Mouse (Mus musculus) kidney, adult 2 months (tissue): ENCODE measurements around the gene Tab1. TPM values are rescaled to one million over a fixed set of nuclear protein-coding genes. Genes with fewer than 3 reads are reported as not detected.

Experiments used
- DNase-seq: peaks from one replicate; pipeline ENCODE4 v3.0.0; 2021
- H3K27ac ChIP-seq: fragments of 200-500 bp; 2 replicates; pipeline ENCODE4 v1.5.1; 2012; ENCODE audit warnings: low read depth, low read length, control low read depth, inconsistent platforms; ENCODE audit not compliant: insufficient read depth
- H3K27me3 ChIP-seq: fragments of 200-500 bp; replicated peaks from 2 replicates; pipeline ENCODE4 v1.6.1; 2012; ENCODE audit warnings: mild to moderate bottlenecking, moderate library complexity, low read length, inconsistent platforms; ENCODE audit not compliant: control insufficient read depth, insufficient read depth
- H3K36me3 ChIP-seq: fragments of 200-500 bp; 2 replicates; pipeline ENCODE4 v1.6.1; 2012; ENCODE audit warnings: mild to moderate bottlenecking, moderate library complexity, low read length, inconsistent platforms; ENCODE audit not compliant: control insufficient read depth, insufficient read depth
- H3K4me1 ChIP-seq: fragments of 200-500 bp; 2 replicates; pipeline ENCODE4 v1.6.1; 2011; ENCODE audit warnings: low read length; ENCODE audit not compliant: control insufficient read depth, insufficient read depth
- H3K4me3 ChIP-seq: fragments of 200-500 bp; 2 replicates; pipeline ENCODE4 v1.5.1; 2011; ENCODE audit warnings: mild to moderate bottlenecking, low read depth, low read length, control low read depth; ENCODE audit not compliant: insufficient read depth
- CTCF ChIP-seq: fragments of 200-500 bp; conservative IDR thresholded peaks from 2 replicates; pipeline ENCODE4 v1.5.1; 2011; ENCODE audit warnings: low read depth, mild to moderate bottlenecking, control low read depth, low read length, moderate library complexity, mixed read lengths; ENCODE audit not compliant: insufficient read depth, insufficient read length
- POLR2A ChIP-seq: fragments of 200-500 bp; IDR thresholded peaks from one replicate; pipeline ENCODE4 v1.6.1; 2011; ENCODE audit warnings: low read depth, low read length, control low read depth
- WGBS: fragments of 180-500 bp; shearing (Covaris S2); methylation state at CpG from one replicate; pipeline ENCODE4 v1.1.7; 2018; 5-methylcytosine and 5-hydroxymethylcytosine counted together
- polyA plus RNA-seq: library from polyadenylated mRNA; depleted of rRNA; stranded (reverse); fragments of >200 nt; gene quantifications from 2 replicates; pipeline ENCODE4 v1.2.3, GENCODE M21; 2012; rRNA removed

The Tab1 gene
- 26.7 and 28.5 TPM in 2 replicates for polyA plus RNA-seq

DNA sequence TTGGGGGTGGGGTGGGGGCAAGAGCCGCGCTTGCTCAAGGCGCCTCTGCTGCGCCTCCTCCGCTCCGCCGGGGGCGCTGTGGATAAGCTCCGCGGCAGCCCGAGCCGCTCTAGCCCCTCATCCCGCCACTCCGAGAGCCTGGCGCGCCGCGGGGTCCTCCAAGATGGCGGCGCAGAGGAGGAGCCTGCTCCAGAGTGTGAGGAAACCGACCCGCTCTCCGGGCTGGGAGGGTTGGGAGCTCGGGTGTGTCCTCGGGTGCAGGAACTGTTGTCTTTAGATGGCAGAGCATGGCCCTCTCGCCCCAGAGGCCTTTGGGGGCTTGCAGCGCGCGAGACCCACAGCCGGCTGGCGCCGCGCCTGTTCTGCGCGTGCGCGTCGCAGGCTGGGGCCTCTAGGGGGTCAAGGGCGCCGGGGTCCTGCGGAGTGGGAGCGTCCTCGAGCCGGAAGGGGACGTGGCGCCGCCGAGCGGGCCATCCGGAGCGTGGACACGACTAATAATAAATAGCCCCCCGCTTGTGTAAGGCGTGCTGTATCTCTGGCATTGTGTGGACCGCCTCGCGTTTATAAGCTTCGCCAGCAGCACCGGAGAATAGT is at the start of gene Tab1:
TSS of gene Tab1 (plus strand) at position 135 of the 594 bp plus-strand sequence.
- Histone ChIP-seq H3K4me3 (peak within 1 kb of the TSS; percentile 64), H3K27me3 (no peaks in the 10 kb centered on the region), H3K27ac (peak within 1 kb of the TSS; percentile 95), H3K36me3 (no peaks in the 10 kb centered on the region), H3K4me1 (peaks cover 6% of the 10 kb centered on the region; the same call in 1 of the 2 replicates)
- WGBS, result 1% methylated on average over 58 of the region's 59 CpGs
- DNase-seq, result peak; percentile 94
- TF ChIP-seq CTCF (peak; percentile 60), POLR2A (peak; percentile 47)

DNA sequence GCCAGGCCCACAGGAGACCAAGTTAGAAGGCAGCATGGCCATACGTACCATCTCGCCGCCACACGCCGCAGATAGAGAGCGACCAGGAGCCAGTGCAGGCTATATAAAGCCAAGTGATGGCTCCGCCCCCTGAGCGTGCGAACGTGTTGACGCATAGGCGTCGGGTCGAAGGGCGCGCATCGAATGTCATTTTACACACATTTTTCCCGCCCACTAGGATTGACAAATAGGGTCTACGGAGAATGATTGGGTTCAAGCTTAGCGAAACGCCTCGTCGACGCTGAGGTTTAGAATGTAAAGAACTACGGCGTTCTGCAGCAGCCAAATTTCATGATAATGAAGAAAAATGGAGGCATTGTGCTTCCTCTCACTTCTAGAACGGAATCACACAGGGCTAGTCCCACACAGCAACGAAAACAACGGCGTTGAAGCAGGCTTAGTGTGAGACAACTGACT is 49.6 kb upstream of the Tab1 start:
- Histone ChIP-seq H3K4me1 (peaks cover 9% of the 10 kb centered on the region; the same call in 1 of the 2 replicates), H3K27me3 (no peaks in the 10 kb centered on the region), H3K36me3 (peaks cover 6% of the 10 kb centered on the region; the same call in 1 of the 2 replicates), H3K27ac (peak overlapping the region; percentile 91), H3K4me3 (peak overlapping the region; percentile 94)
- TF ChIP-seq CTCF (0 out of 2 replicates have a peak, but pooled peaks have one; percentile 6), POLR2A (peak; percentile 100)
- under 1% methylated on average over 30 of the region's 30 CpGs for WGBS
- DNase-seq, result peak; percentile 99

DNA sequence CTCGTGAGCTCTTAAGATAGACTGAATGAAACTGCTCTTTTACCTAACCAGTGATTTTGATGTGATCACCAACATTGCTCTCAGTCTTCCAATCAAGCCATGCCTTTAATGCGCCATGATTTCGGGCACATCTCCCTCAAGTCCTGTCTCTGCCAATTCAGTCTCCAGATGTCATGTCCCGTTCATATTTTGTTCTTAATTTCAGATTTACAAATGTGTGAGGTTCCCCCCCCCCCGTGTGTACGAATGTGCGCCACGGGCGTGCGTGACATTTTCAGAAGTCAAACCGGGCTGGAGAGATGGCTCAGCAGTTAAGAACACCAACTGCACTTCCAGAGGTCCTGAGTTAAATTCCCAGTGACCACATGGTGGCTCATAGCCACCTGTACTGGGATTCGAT is 49.2 kb upstream of the Tab1 start:
- under 1% methylated on average over 12 of the region's 12 CpGs for WGBS
- TF ChIP-seq CTCF (no peak), POLR2A (no peak)
- DNase-seq, result no peak
- H3K36me3 ChIP-seq, result peaks cover 6% of the 10 kb centered on the region; the same call in 1 of the 2 replicates
- H3K4me1 ChIP-seq, result peaks cover 9% of the 10 kb centered on the region; the same call in 1 of the 2 replicates
- no peaks in the 10 kb centered on the region for H3K27me3 ChIP-seq
- H3K27ac ChIP-seq, result peak overlapping the region; percentile 91
- H3K4me3 ChIP-seq, result peak overlapping the region; percentile 74

DNA sequence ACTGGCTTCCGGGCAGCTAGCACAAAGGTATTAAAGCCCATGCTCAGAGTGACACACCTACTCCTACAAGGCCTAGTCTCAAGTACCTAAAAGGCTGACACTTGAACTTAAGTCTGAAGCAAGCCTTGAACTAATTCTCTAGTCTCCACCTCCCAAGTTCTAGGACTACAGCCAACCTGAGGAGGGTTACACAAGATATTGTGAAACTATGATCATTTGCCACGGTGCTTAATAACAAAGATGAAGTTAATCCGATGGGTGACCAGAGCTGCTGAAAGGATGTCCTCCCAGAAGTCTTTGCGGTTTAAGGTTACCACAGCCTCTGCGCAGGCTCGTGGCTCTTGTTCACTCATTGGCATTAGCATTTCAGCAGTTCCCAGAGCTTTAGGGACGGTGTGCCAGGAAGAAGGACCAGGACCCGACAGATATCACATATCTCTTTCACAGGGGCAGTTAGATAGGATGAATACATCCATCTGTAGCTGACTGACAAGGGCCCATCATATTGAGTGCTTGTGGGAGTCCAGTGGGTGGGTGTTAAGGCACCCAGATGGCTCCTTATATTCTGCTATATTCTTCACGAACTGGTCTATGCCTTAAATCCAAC is 45.4 kb upstream of the Tab1 start:
- Histone ChIP-seq H3K27me3 (no peaks in the 10 kb centered on the region), H3K4me1 (no peaks in the 10 kb centered on the region), H3K36me3 (no peaks in the 10 kb centered on the region), H3K27ac (no peak overlapping the region), H3K4me3 (no peak overlapping the region)
- TF ChIP-seq POLR2A, result no peak
- TF ChIP-seq CTCF, result no peak
- WGBS, result 86% methylated on average over 9 of the region's 9 CpGs
- DNase-seq, result no peak

DNA sequence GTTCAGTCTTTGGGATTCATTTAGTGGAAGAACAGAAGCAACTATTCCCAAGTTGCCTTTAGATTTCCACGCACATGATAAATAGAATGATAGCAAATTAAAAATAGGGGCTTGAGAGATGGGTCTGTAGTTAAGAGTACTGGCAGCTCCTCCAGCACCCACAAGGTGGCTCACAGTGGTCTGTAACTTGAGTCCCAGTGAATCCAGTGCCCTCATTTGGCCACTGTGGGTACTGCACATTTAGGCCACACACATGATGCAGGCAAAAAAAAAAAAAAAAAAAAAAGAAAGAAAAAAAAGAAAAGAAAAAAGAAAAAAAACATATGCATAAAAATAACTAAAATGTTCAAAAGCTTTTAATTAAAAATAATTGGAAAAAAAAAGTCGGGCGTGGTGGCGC is 44.3 kb upstream of the Tab1 start:
- H3K27me3 ChIP-seq, result no peaks in the 10 kb centered on the region
- H3K4me3 ChIP-seq, result no peak overlapping the region
- TF ChIP-seq POLR2A (no peak), CTCF (peak; percentile 90)
- DNase-seq, result peak; percentile 96
- H3K36me3 ChIP-seq, result no peaks in the 10 kb centered on the region
- no peak overlapping the region for H3K27ac ChIP-seq
- H3K4me1 ChIP-seq, result no peaks in the 10 kb centered on the region
- WGBS, result 32% methylated on average over 4 of the region's 4 CpGs

DNA sequence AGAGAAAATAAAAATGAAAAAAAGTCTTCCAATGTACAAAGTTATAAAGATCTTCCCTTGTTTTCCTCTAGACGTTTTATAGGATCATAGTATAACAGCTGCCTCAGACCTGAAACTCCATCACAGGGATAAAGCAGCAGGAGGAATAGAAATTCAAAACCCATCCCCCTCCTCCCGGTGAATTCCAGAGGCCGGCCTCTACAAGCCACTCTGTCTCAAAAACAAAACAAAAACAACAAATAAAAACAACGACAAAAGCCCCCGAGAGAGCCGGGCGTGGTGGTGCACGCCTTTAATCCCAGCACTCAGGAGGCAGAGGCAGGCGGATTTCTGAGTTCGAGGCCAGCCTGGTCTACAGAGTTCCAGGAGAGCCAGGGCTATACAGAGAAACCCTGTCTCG is 42.8 kb upstream of the Tab1 start:
- H3K4me3 ChIP-seq, result no peak overlapping the region
- TF ChIP-seq POLR2A (no peak), CTCF (no peak)
- H3K27me3 ChIP-seq, result no peaks in the 10 kb centered on the region
- no peaks in the 10 kb centered on the region for H3K36me3 ChIP-seq
- DNase-seq, result no peak
- no peaks in the 10 kb centered on the region for H3K4me1 ChIP-seq
- 76% methylated on average over 11 of the region's 11 CpGs for WGBS
- no peak overlapping the region for H3K27ac ChIP-seq

DNA sequence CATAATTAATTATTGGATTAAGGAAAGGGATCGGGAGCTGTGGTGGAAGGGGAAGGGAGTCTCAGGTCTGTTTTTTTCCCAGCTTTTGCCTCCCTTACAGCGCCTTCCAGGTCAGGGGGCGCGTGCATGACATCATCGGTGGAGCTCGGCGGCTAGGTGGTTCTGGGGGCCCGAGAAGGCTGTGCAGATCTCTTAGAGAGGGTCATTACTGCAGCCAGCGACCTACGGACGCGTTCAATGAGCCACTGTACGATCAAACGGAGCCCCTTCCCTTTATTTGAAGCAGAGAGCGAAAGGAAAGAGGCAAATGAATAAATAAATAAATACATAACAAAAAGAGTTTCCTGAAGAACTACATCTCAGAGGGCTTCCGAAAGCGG is 42.2 kb upstream of the Tab1 start:
- H3K36me3 ChIP-seq, result no peaks in the 10 kb centered on the region
- 2% methylated on average over 17 of the region's 17 CpGs for WGBS
- no peaks in the 10 kb centered on the region for H3K4me1 ChIP-seq
- peak; percentile 21 for DNase-seq
- TF ChIP-seq CTCF, result no peak
- H3K4me3 ChIP-seq, result peak overlapping the region; percentile 58
- no peak overlapping the region for H3K27ac ChIP-seq
- no peaks in the 10 kb centered on the region for H3K27me3 ChIP-seq
